ENCODE assay signal across 16 mouse cellular contexts in the genomic region with DNA sequence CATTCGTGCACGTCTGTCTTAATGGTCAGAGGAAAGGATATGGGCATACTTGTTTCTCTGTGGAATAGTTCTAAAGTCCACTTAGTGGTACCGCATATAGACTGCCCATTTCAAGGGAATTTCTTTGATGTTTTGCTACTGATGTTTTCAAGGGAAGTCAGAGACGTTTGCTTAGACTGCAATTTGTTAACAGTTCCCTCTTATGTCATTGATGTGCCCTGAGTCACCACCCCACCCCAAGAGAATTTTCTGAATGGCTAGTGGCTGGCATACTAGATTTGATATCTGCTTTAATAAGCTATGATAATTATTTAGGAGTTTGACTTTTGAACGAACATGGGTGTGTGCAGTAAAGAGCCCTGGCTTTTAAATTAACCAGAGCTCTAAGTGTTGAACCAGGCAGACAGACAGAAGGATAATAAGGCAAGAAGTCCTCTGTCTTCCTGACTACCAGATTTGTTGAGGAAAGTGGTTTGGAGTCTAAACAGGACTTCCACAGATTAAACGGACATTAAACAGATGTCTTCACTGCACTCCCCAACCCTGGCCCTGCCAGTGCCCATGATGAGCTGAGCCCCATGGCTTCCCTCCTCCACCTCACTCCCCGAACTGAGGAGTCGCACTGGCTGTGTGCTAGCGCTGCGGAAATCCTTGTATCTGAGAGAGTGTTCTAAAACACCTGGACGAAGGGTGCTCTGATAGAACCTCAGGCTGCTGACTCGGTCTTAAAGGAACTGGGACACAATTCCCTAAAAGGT. TPM values are rescaled to one million over a fixed set of nuclear protein-coding genes. Genes with fewer than 3 reads are reported as not detected.
DNase-seq lines count a peak whose midpoint lies in the region; ATAC-seq and TF ChIP-seq lines count a peak whose summit lies in the region.
"Had no signal": no experiment of that assay in that cellular context is flagged by ENCODE, and none has a peak within 500 bp of the region (broad histone marks: within the 10 kb centered on the region; RNA-seq: fewer than 3 reads in every experiment).

No protein-coding gene starts in this region.

- H3K4me2 ChIP-seq in stomach, embryonic 14.5 days (replicated peaks; ENCODE audit: low read depth, low read length): no peak overlapping the region
- H3K4me2 ChIP-seq in stomach, postnatal 0 days (replicated peaks; ENCODE audit: low read depth): no peak overlapping the region
- H3K4me2 ChIP-seq in liver, embryonic 14.5 days (ENCODE audit: low read depth): peak overlapping the region; percentile 77
- no peak overlapping the region for H3K4me2 ChIP-seq in midbrain, postnatal 0 days (ENCODE audit: low read depth, low read length, poor library complexity, severe bottlenecking)
- H3K4me2 ChIP-seq: hindbrain, embryonic 14.5 days; lung, embryonic 15.5 days had no signal

- peaks cover 5% of the 10 kb centered on the region; the same call in 1 of the 2 replicates for H3K4me1 ChIP-seq in stomach, embryonic 14.5 days (ENCODE audit: control insufficient read depth, insufficient read depth, low read length)
- H3K4me1 ChIP-seq in stomach, postnatal 0 days (replicated peaks; ENCODE audit: control insufficient read depth, insufficient read depth): no peaks in the 10 kb centered on the region
- peaks cover 42 to 55% of the 10 kb centered on the region in 2 experiments for H3K4me1 ChIP-seq in liver, embryonic 14.5 days (replicated peaks; ENCODE audit: control insufficient read depth in 2 of 2, insufficient read depth in 2 of 2, low read length in 1 of 2)
- no peaks in the 10 kb centered on the region for H3K4me1 ChIP-seq in midbrain, postnatal 0 days (ENCODE audit: insufficient read depth, low read length)

- no peak overlapping the region for H3K9ac ChIP-seq in stomach, embryonic 14.5 days (replicated peaks; ENCODE audit: low read depth, low read length)
- no peak overlapping the region for H3K9ac ChIP-seq in stomach, postnatal 0 days (ENCODE audit: low read length)
- peak overlapping the region; percentile 56 for H3K9ac ChIP-seq in liver, embryonic 14.5 days (replicated peaks)
- H3K9ac ChIP-seq in midbrain, postnatal 0 days (replicated peaks; ENCODE audit: low read length, poor library complexity, severe bottlenecking): no peak overlapping the region
- H3K9ac ChIP-seq: hindbrain, embryonic 14.5 days; lung, embryonic 15.5 days had no signal

- H3K27ac ChIP-seq in stomach, embryonic 14.5 days (ENCODE audit: low read length): no peak overlapping the region
- H3K27ac ChIP-seq in stomach, postnatal 0 days (replicated peaks): no peak overlapping the region
- peak overlapping the region; percentile 14 for H3K27ac ChIP-seq in liver, embryonic 14.5 days
- no peak overlapping the region for H3K27ac ChIP-seq in midbrain, postnatal 0 days (ENCODE audit: low read depth, low read length)
- H3K27ac ChIP-seq: hindbrain, embryonic 14.5 days; lung, embryonic 15.5 days had no signal

- no peak for TF ChIP-seq EP300 in stomach, postnatal 0 days (optimal IDR thresholded peaks at IDR 0.05)
- TF ChIP-seq EP300 in liver, embryonic 14.5 days (IDR thresholded peaks at IDR 0.05; ENCODE audit: low read depth): no peak

- H3K36me3 ChIP-seq in stomach, embryonic 14.5 days (ENCODE audit: control insufficient read depth, insufficient read depth, low read length): no peaks in the 10 kb centered on the region
- H3K36me3 ChIP-seq in stomach, postnatal 0 days (ENCODE audit: control insufficient read depth, insufficient read depth, low read length): no peaks in the 10 kb centered on the region
- peaks cover 3% of the 10 kb centered on the region for H3K36me3 ChIP-seq in liver, embryonic 14.5 days (replicated peaks; ENCODE audit: control insufficient read depth, insufficient read depth, low read depth)
- no peaks in the 10 kb centered on the region for H3K36me3 ChIP-seq in midbrain, postnatal 0 days (ENCODE audit: insufficient read depth, low read length)
- H3K36me3 ChIP-seq: lung, embryonic 15.5 days had no signal

- H3K9me3 ChIP-seq in stomach, embryonic 14.5 days (ENCODE audit: control insufficient read depth, low read depth, low read length): no peaks in the 10 kb centered on the region
- no peaks in the 10 kb centered on the region for H3K9me3 ChIP-seq in stomach, postnatal 0 days (ENCODE audit: control insufficient read depth, low read length)
- no peaks in the 10 kb centered on the region for H3K9me3 ChIP-seq in liver, embryonic 14.5 days (ENCODE audit: control insufficient read depth, low read length)
- H3K9me3 ChIP-seq in midbrain, postnatal 0 days (ENCODE audit: low read length): no peaks in the 10 kb centered on the region
- H3K9me3 ChIP-seq: lung, embryonic 15.5 days; megakaryocyte, embryonic 14.5 days had no signal

- ATAC-seq in stomach, embryonic 14.5 days (ENCODE audit: insufficient number of reproducible peaks, insufficient read depth, low FRiP score, low read depth): peak; percentile 66; the same call in 1 of the 2 replicates
- no peak for ATAC-seq in stomach, postnatal 0 days (ENCODE audit: low FRiP score, low TSS enrichment)
- ATAC-seq in liver, embryonic 14.5 days (ENCODE audit: insufficient read depth): no peak
- ATAC-seq in midbrain, postnatal 0 days (ENCODE audit: low FRiP score): no peak
- ATAC-seq: forebrain, embryonic 16.5 days had no signal

- no peaks in the 10 kb centered on the region for H3K27me3 ChIP-seq in stomach, embryonic 14.5 days (ENCODE audit: control insufficient read depth, insufficient read depth, low read length)
- no peaks in the 10 kb centered on the region for H3K27me3 ChIP-seq in stomach, postnatal 0 days (ENCODE audit: control insufficient read depth, insufficient read depth, low read length)
- no peaks in the 10 kb centered on the region for H3K27me3 ChIP-seq in liver, embryonic 14.5 days (ENCODE audit: control insufficient read depth, insufficient read depth, low read length)
- H3K27me3 ChIP-seq in midbrain, postnatal 0 days (ENCODE audit: insufficient read depth, low read length): no peaks in the 10 kb centered on the region
- H3K27me3 ChIP-seq: lung, embryonic 15.5 days; megakaryocyte, embryonic 14.5 days had no signal

- no peak for TF ChIP-seq CTCF in stomach, postnatal 0 days (IDR thresholded peaks at IDR 0.05; ENCODE audit: low read depth)
- no peak for TF ChIP-seq CTCF in liver, embryonic 14.5 days (IDR thresholded peaks at IDR 0.05; ENCODE audit: low read depth)
- TF ChIP-seq CTCF in midbrain, postnatal 0 days (IDR thresholded peaks at IDR 0.05): no peak

- H3K4me3 ChIP-seq in stomach, embryonic 14.5 days (ENCODE audit: low read depth, low read length): no peak overlapping the region
- H3K4me3 ChIP-seq in stomach, postnatal 0 days (ENCODE audit: low read depth, low read length): no peak overlapping the region
- peak overlapping the region; percentile 30 to 62 for H3K4me3 ChIP-seq in liver, embryonic 14.5 days (ENCODE audit: insufficient read depth in 1 of 2, low read depth in 2 of 2, low read length in 2 of 2)
- no peak overlapping the region for H3K4me3 ChIP-seq in midbrain, postnatal 0 days (ENCODE audit: low read depth, low read length)
- H3K4me3 ChIP-seq: lung, embryonic 15.5 days; megakaryocyte, embryonic 14.5 days had no signal

- DNase-seq in adrenal gland, adult 2 months: peak; percentile 38
- DNase-seq in adrenal gland, adult 18-20 months (ENCODE audit: low spot score in 2 of 2): no peak
- no peak for DNase-seq in stomach, postnatal 0 days (ENCODE audit: low spot score)
- DNase-seq in liver, embryonic 14.5 days (ENCODE audit: low read depth in 3 of 3, low spot score in 3 of 3): no peak
- no peak for DNase-seq in midbrain, postnatal 0 days (ENCODE audit: low spot score)
- no peak for DNase-seq in right cerebral cortex, postnatal 36 days (ENCODE audit: low spot score in 2 of 2)
- no peak for DNase-seq in testis, postnatal 14 days (ENCODE audit: low spot score)
- DNase-seq: cerebellum, postnatal 36 days; gastrocnemius, postnatal 10 days; layer of hippocampus, postnatal 36 days; left cerebral cortex, postnatal 4 days had no signal

- 36% methylated on average over 12 of the region's 12 CpGs for WGBS in stomach, embryonic 14.5 days
- 47% methylated on average over 12 of the region's 12 CpGs for WGBS in stomach, postnatal 0 days
- WGBS in liver, embryonic 14.5 days (ENCODE audit: insufficient replicate concordance): 67% methylated on average over 12 of the region's 12 CpGs
- WGBS in midbrain, postnatal 0 days: 79% methylated on average over 12 of the region's 12 CpGs

RNA-seq across cellular contexts. Expression of gene Lpin2, which starts 24.0 kb away (rescaled TPM):
- total RNA-seq in adrenal gland, adult 2 months (2021): 10 to 100 TPM; 38.1 to 43.0 TPM
- polyA plus RNA-seq in adrenal gland, adult 2 months (2012; rRNA removed): 7.0 and 8.2 TPM in 2 replicates
- 10 to 100 TPM; 34.4 to 40.1 TPM for total RNA-seq in adrenal gland, adult 18-20 months (2021)
- 37.5 and 38.6 TPM in 2 replicates for polyA plus RNA-seq in stomach, embryonic 14.5 days (2014; fragmentation: Nextera tagmentation; extraction: Ambion mirVana)
- polyA plus RNA-seq in stomach, postnatal 0 days (2015; fragmentation: Nextera tagmentation; extraction: Ambion mirVana): 21.3 and 22.6 TPM in 2 replicates
- polyA plus RNA-seq in liver, embryonic 14.5 days (2012; rRNA removed): 19.5 and 28.6 TPM in 2 replicates
- polyA plus RNA-seq in liver, embryonic 14.5 days (2014; fragmentation: Nextera tagmentation; extraction: Ambion mirVana): 31.1 and 31.6 TPM in 2 replicates
- total RNA-seq in midbrain, postnatal 0 days (2014; rRNA removed): 53.4 and 61.7 TPM in 2 replicates
- polyA plus RNA-seq in midbrain, postnatal 0 days (2015; fragmentation: Nextera tagmentation; extraction: Ambion mirVana): 33.0 and 39.1 TPM in 2 replicates

Comparison
In these comparisons a context has a peak if more than half of its experiments do, and no peak if none do; other contexts are left out.
1. H3K4me3 ChIP-seq: peak in liver, embryonic 14.5 days (2 of 2); none in stomach, embryonic 14.5 days (single experiment), stomach, postnatal 0 days (single experiment) and midbrain, postnatal 0 days (single experiment).